ENCODE assay signal across 20 mouse cellular contexts in genomic region chr9:48459391-48459790, GRCm38 (mm10). TPM values are rescaled to one million over a fixed set of nuclear protein-coding genes. Genes with fewer than 3 reads are reported as not detected.
A peak's percentile ranks its signal among the peaks of the same experiment; 100 is the strongest.
DNase-seq lines count a peak whose midpoint lies in the region; ATAC-seq lines count a peak whose summit lies in the region.
"Had no signal": no experiment of that assay in that cellular context is flagged by ENCODE, and none has a peak within 500 bp of the region (broad histone marks: within the 10 kb centered on the region; RNA-seq: fewer than 3 reads in every experiment).

No protein-coding gene starts in this region.

- H3K4me1 ChIP-seq in intestine, embryonic 14.5 days (replicated peaks; ENCODE audit: control insufficient read depth, insufficient read depth, low read length): no peaks in the 10 kb centered on the region
- no peaks in the 10 kb centered on the region for H3K4me1 ChIP-seq in intestine, embryonic 16.5 days (ENCODE audit: control insufficient read depth, insufficient read depth, low read length)

- no peak overlapping the region for H3K4me2 ChIP-seq in intestine, embryonic 14.5 days (ENCODE audit: low read length)
- H3K4me2 ChIP-seq in intestine, embryonic 16.5 days (ENCODE audit: low read depth, low read length): no peak overlapping the region

- no peak overlapping the region for H3K9ac ChIP-seq in intestine, embryonic 14.5 days (ENCODE audit: low read length)
- no peak overlapping the region for H3K9ac ChIP-seq in intestine, embryonic 16.5 days (ENCODE audit: low read depth, low read length)

- no peak for ATAC-seq in intestine, embryonic 14.5 days (replicated peaks; ENCODE audit: low FRiP score, low TSS enrichment, low read depth)
- no peak for ATAC-seq in intestine, embryonic 16.5 days
- ATAC-seq: activated CD4-positive, CD25-positive, alpha-beta regulatory T cell, adult 4 months; CD4-positive, CD25-positive, alpha-beta regulatory T cell, adult 4 months; Patski had no signal

- H3K36me3 ChIP-seq in intestine, embryonic 14.5 days (ENCODE audit: control insufficient read depth, insufficient read depth, low read length): no peaks in the 10 kb centered on the region
- no peaks in the 10 kb centered on the region for H3K36me3 ChIP-seq in intestine, embryonic 16.5 days (ENCODE audit: control insufficient read depth, insufficient read depth, low read length)

- peak; percentile 64 for DNase-seq in heart, adult 11 months
- DNase-seq in heart, postnatal 25 days (ENCODE audit: low spot score): no peak
- peak; percentile 20 for DNase-seq in intestine, embryonic 14.5 days (ENCODE audit: low spot score)
- peak; percentile 4 to 55 for DNase-seq in spleen, postnatal 4 days (ENCODE audit: low spot score in 2 of 2)
- no peak for DNase-seq in spleen, postnatal 36 days (ENCODE audit: low spot score in 2 of 2)
- DNase-seq: adrenal gland, adult 2 months; adrenal gland, adult 8-10 months; adrenal gland, postnatal 10 days; adrenal gland, postnatal 14 days; adrenal gland, postnatal 25 days; adrenal gland, postnatal 36 days; cerebellum, adult 11 months; cerebellum, adult 11-12 months; cerebellum, adult 18-20 months had no signal

- no peaks in the 10 kb centered on the region for H3K9me3 ChIP-seq in intestine, embryonic 14.5 days (ENCODE audit: control insufficient read depth, low read length)
- no peaks in the 10 kb centered on the region for H3K9me3 ChIP-seq in intestine, embryonic 16.5 days (ENCODE audit: control insufficient read depth, low read length)
- H3K9me3 ChIP-seq: G1E had no signal

- H3K4me3 ChIP-seq in intestine, embryonic 14.5 days (ENCODE audit: low read depth, low read length): no peak overlapping the region
- H3K4me3 ChIP-seq in intestine, embryonic 16.5 days (ENCODE audit: low read length): no peak overlapping the region

- H3K27ac ChIP-seq in intestine, embryonic 14.5 days (ENCODE audit: low read depth): no peak overlapping the region
- no peak overlapping the region for H3K27ac ChIP-seq in intestine, embryonic 16.5 days (ENCODE audit: low read length)

- intact Hi-C loops in heart, postnatal 25 days (cut with DNase I): no loop called here

- 86% methylated on average over 5 of the region's 5 CpGs for WGBS in intestine, embryonic 14.5 days
- WGBS in intestine, embryonic 16.5 days: 91% methylated on average over 5 of the region's 5 CpGs

- H3K27me3 ChIP-seq in intestine, embryonic 14.5 days (replicated peaks; ENCODE audit: control insufficient read depth, insufficient read depth, low read length): no peaks in the 10 kb centered on the region
- H3K27me3 ChIP-seq in intestine, embryonic 16.5 days (replicated peaks; ENCODE audit: control insufficient read depth, insufficient read depth, low read length): no peaks in the 10 kb centered on the region
- H3K27me3 ChIP-seq: CH12.LX, Patski had no signal

RNA-seq across cellular contexts. Expression of gene Rexo2, which starts 21.0 kb away (rescaled TPM):
- 10 to 100 TPM; 64.7 to 67.1 TPM for total RNA-seq in heart, postnatal 25 days (2021)
- 85.7 and 90.9 TPM in 2 replicates for polyA plus RNA-seq in intestine, embryonic 14.5 days (2014; fragmentation: Nextera tagmentation; extraction: Ambion mirVana)
- 97.9 and 108 TPM in 2 replicates for polyA plus RNA-seq in intestine, embryonic 16.5 days (2015; fragmentation: Nextera tagmentation; extraction: Ambion mirVana)

RNA-seq across cellular contexts. Expression of gene Rbm7, which starts 35.7 kb away (rescaled TPM):
- total RNA-seq in heart, postnatal 25 days (2021): 10 to 100 TPM; 22.0 to 22.4 TPM
- 109 and 121 TPM in 2 replicates for polyA plus RNA-seq in intestine, embryonic 14.5 days (2014; fragmentation: Nextera tagmentation; extraction: Ambion mirVana)
- polyA plus RNA-seq in intestine, embryonic 16.5 days (2015; fragmentation: Nextera tagmentation; extraction: Ambion mirVana): 104 and 110 TPM in 2 replicates

RNA-seq across cellular contexts. Expression of gene Gm5617, which starts 35.9 kb away (rescaled TPM):
- 10 to 100 TPM; 26.1 to 27.1 TPM for total RNA-seq in heart, postnatal 25 days (2021)
- polyA plus RNA-seq in intestine, embryonic 14.5 days (2014; fragmentation: Nextera tagmentation; extraction: Ambion mirVana): 32.1 and 32.6 TPM in 2 replicates
- 30.0 and 32.1 TPM in 2 replicates for polyA plus RNA-seq in intestine, embryonic 16.5 days (2015; fragmentation: Nextera tagmentation; extraction: Ambion mirVana)

Comparison
In these comparisons a context has a peak if more than half of its experiments do, and no peak if none do; other contexts are left out.
1. DNase-seq: peak in heart, adult 11 months (single experiment), intestine, embryonic 14.5 days (single experiment) and spleen, postnatal 4 days (2 of 2); none in heart, postnatal 25 days (single experiment) and spleen, postnatal 36 days (0 of 2).